Mouse (Mus musculus): ENCODE results near the gene Plxdc2. TPM values are rescaled to one million over a fixed set of nuclear protein-coding genes. Genes with fewer than 3 reads are reported as not detected.

Gene Plxdc2
- polyA plus RNA-seq, 1 experiment from 2014 or later: 66.6 TPM

GRCm38 (mm10) chr2:16571169-16571751, 215.2 kb downstream of the Plxdc2 start:
- no peaks in the 10 kb centered on the region for H3K9me3 ChIP-seq (ENCODE audit: low read depth, low read length)
- ATAC-seq (ENCODE audit: insufficient read depth) (no peak), DNase-seq (no peak)
- no peaks in the 10 kb centered on the region for H3K27me3 ChIP-seq (ENCODE audit: insufficient read depth, low read length)
- no peaks in the 10 kb centered on the region for H3K4me1 ChIP-seq (ENCODE audit: insufficient read depth)
- no peak overlapping the region for H3K9ac ChIP-seq
- 89% methylated on average over 13 of the region's 13 CpGs for WGBS
- no peak overlapping the region for H3K4me2 ChIP-seq
- H3K4me3 ChIP-seq (ENCODE audit: low read depth, low read length): no peak overlapping the region
- H3K27ac ChIP-seq (ENCODE audit: low read depth): no peak overlapping the region
- no peaks in the 10 kb centered on the region for H3K36me3 ChIP-seq (ENCODE audit: insufficient read depth)
- no peak for TF ChIP-seq CTCF (IDR thresholded peaks at IDR 0.05; ENCODE audit: low read depth)

DNA sequence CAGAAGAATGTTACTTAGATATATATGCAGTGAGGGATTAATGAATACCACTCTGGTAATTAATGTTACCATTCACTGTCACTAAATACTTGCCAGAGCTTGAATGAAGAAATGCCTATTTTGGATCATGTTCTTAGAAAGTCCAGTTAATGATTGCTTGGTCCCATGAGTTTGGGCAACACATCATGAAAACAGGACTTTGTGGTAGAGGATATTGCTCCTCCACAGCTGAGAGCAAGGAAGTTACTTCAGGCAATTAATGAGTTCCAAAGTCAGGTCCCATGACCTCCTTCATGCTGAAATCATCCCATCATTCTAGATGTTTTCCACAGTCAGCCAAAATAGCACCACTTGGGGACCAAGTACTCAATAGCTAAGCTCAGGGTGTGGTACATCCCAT, 220.5 kb downstream of the Plxdc2 start:
- Histone ChIP-seq H3K36me3 (ENCODE audit: insufficient read depth) (no peaks in the 10 kb centered on the region), H3K27me3 (ENCODE audit: insufficient read depth, low read length) (no peaks in the 10 kb centered on the region), H3K4me2 (no peak overlapping the region), H3K27ac (ENCODE audit: low read depth) (no peak overlapping the region), H3K4me1 (ENCODE audit: insufficient read depth) (no peaks in the 10 kb centered on the region), H3K9me3 (ENCODE audit: low read depth, low read length) (0 out of 2 replicates have a peak, but pooled peaks cover 5% of the 10 kb centered on the region), H3K9ac (no peak overlapping the region), H3K4me3 (ENCODE audit: low read depth, low read length) (no peak overlapping the region)
- ATAC-seq (ENCODE audit: insufficient read depth) (no peak), DNase-seq (no peak)
- no peak for TF ChIP-seq CTCF (IDR thresholded peaks at IDR 0.05; ENCODE audit: low read depth)

- H3K27ac ChIP-seq (ENCODE audit: low read depth): no peak overlapping the region
- TF ChIP-seq CTCF (IDR thresholded peaks at IDR 0.05; ENCODE audit: low read depth): no peak
- H3K9ac ChIP-seq: no peak overlapping the region
- H3K4me3 ChIP-seq (ENCODE audit: low read depth, low read length): no peak overlapping the region
- H3K36me3 ChIP-seq (ENCODE audit: insufficient read depth): no peaks in the 10 kb centered on the region
- 0 out of 2 replicates have a peak, but pooled peaks cover 5% of the 10 kb centered on the region for H3K9me3 ChIP-seq (ENCODE audit: low read depth, low read length)
- ATAC-seq (ENCODE audit: insufficient read depth) (no peak), DNase-seq (no peak)
- 64% methylated on average over 1 of the region's 1 CpGs for WGBS
- H3K4me2 ChIP-seq: no peak overlapping the region
- H3K4me1 ChIP-seq (ENCODE audit: insufficient read depth): no peaks in the 10 kb centered on the region
- H3K27me3 ChIP-seq (ENCODE audit: insufficient read depth, low read length): no peaks in the 10 kb centered on the region
These were observed 222.0 kb downstream of the Plxdc2 start for GRCm38 (mm10) chr2:16578153-16578552.

DNA sequence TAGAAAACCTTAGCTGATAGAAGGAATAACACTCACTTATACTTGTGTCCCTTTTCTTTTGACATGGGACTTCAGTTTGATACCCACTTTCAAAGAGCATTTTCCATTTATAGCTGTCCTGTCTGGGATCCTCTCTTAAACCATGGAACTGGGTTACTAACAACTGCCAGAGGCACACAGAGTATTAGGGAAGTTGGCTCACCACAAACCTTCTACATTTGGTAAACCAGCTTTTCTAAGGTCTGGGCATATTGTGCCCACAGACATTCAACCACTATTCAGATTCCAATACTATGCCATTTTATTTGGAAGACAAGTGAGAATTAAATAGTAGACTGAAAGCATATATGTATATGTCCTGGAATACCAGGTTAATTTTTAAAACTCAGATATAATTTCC, 232.4 kb downstream of the Plxdc2 start:
- DNase-seq (no peak), ATAC-seq (ENCODE audit: insufficient read depth) (no peak)
- no peaks in the 10 kb centered on the region; the same call in 1 of the 2 replicates for H3K9me3 ChIP-seq (ENCODE audit: low read depth, low read length)

DNA sequence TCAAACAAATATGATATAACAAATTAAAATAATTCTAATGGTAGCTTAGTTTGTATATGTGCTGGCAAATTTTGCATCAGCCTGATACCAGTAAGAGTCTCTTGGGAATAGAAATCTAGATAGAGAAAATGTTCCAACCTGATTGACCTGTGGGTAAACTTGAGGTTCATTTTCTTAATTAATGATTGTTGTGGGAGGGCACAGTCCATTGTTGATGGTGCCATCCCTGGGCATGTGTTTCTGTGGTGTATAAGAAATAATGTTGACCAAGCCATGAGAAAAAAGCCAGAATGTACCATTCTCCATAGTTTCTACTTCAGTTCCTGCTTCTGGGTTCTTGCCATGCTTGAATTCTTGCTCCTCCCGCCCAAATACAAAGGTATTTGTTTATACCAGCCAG, 239.3 kb downstream of the Plxdc2 start:
- Histone ChIP-seq H3K4me1 (ENCODE audit: insufficient read depth) (no peaks in the 10 kb centered on the region), H3K4me2 (no peak overlapping the region), H3K9me3 (ENCODE audit: low read depth, low read length) (no peaks in the 10 kb centered on the region), H3K9ac (no peak overlapping the region), H3K27me3 (ENCODE audit: insufficient read depth, low read length) (no peaks in the 10 kb centered on the region), H3K27ac (ENCODE audit: low read depth) (no peak overlapping the region), H3K4me3 (ENCODE audit: low read depth, low read length) (no peak overlapping the region), H3K36me3 (ENCODE audit: insufficient read depth) (no peaks in the 10 kb centered on the region)
- no peak for TF ChIP-seq CTCF (IDR thresholded peaks at IDR 0.05; ENCODE audit: low read depth)
- DNase-seq (no peak), ATAC-seq (ENCODE audit: insufficient read depth) (no peak)
- 67% methylated on average over 1 of the region's 1 CpGs for whole genome bisulfite sequencing

More for the DNA sequence above, 232.4 kb downstream of the Plxdc2 start:
- no peaks in the 10 kb centered on the region for H3K27me3 ChIP-seq (ENCODE audit: insufficient read depth, low read length)
- no peaks in the 10 kb centered on the region for H3K4me1 ChIP-seq (ENCODE audit: insufficient read depth)
- H3K9ac ChIP-seq: no peak overlapping the region
- no peak overlapping the region for H3K4me2 ChIP-seq
- H3K4me3 ChIP-seq (ENCODE audit: low read depth, low read length): no peak overlapping the region
- no peaks in the 10 kb centered on the region for H3K36me3 ChIP-seq (ENCODE audit: insufficient read depth)
- no peak overlapping the region for H3K27ac ChIP-seq (ENCODE audit: low read depth)
- TF ChIP-seq CTCF (IDR thresholded peaks at IDR 0.05; ENCODE audit: low read depth): no peak

DNA sequence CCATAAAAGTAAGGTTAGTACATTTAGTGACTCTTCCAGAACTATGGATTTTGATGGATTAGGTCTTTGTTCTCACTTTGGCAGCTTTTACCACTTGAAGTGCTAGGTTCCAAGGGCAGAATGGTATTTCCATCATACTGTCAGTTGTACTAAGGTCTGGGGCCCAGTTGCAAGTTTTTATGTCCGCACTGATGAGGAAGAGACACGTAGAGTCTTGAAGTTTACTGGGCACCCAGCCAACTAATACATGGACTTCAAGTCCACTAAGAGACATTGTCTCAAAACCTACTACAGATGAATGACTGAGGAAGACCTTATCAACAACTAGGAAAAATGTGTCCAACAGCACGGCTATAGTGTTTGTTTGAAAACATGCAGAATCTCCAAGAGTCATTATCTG, 242.1 kb downstream of the Plxdc2 start:
- WGBS: 24% methylated on average over 3 of the region's 3 CpGs
- Histone ChIP-seq H3K36me3 (ENCODE audit: insufficient read depth) (no peaks in the 10 kb centered on the region), H3K27me3 (ENCODE audit: insufficient read depth, low read length) (no peaks in the 10 kb centered on the region), H3K9me3 (ENCODE audit: low read depth, low read length) (no peaks in the 10 kb centered on the region), H3K9ac (no peak overlapping the region), H3K4me1 (ENCODE audit: insufficient read depth) (no peaks in the 10 kb centered on the region), H3K27ac (ENCODE audit: low read depth) (no peak overlapping the region), H3K4me2 (no peak overlapping the region), H3K4me3 (ENCODE audit: low read depth, low read length) (no peak overlapping the region)
- DNase-seq (peak; percentile 70), ATAC-seq (ENCODE audit: insufficient read depth) (peak; percentile 21; the same call in 1 of the 2 replicates)
- no peak for TF ChIP-seq CTCF (IDR thresholded peaks at IDR 0.05; ENCODE audit: low read depth)

GRCm38 (mm10) chr2:16604291-16604690, 248.2 kb downstream of the Plxdc2 start:
- DNase-seq: no peak
- TF ChIP-seq CTCF (IDR thresholded peaks at IDR 0.05; ENCODE audit: low read depth): no peak
- Histone ChIP-seq H3K4me3 (ENCODE audit: low read depth, low read length) (no peak overlapping the region), H3K9me3 (ENCODE audit: low read depth, low read length) (no peaks in the 10 kb centered on the region), H3K9ac (no peak overlapping the region), H3K4me2 (no peak overlapping the region), H3K36me3 (ENCODE audit: insufficient read depth) (no peaks in the 10 kb centered on the region), H3K27me3 (ENCODE audit: insufficient read depth, low read length) (no peaks in the 10 kb centered on the region), H3K27ac (ENCODE audit: low read depth) (no peak overlapping the region), H3K4me1 (ENCODE audit: insufficient read depth) (no peaks in the 10 kb centered on the region)
- 89% methylated on average over 3 of the region's 3 CpGs for WGBS
- no peak for ATAC-seq (ENCODE audit: insufficient read depth)

All from lung, embryonic 14.5 days (tissue).